Mouse (Mus musculus) spleen, adult 12 weeks (tissue): ENCODE results near the gene Slc38a5.

Experiments
- DNase-seq: peaks from one replicate; pipeline ENCODE4 v3.0.0; 2022; ENCODE audit warnings: low spot score

Slc38a5 gene

DNA sequence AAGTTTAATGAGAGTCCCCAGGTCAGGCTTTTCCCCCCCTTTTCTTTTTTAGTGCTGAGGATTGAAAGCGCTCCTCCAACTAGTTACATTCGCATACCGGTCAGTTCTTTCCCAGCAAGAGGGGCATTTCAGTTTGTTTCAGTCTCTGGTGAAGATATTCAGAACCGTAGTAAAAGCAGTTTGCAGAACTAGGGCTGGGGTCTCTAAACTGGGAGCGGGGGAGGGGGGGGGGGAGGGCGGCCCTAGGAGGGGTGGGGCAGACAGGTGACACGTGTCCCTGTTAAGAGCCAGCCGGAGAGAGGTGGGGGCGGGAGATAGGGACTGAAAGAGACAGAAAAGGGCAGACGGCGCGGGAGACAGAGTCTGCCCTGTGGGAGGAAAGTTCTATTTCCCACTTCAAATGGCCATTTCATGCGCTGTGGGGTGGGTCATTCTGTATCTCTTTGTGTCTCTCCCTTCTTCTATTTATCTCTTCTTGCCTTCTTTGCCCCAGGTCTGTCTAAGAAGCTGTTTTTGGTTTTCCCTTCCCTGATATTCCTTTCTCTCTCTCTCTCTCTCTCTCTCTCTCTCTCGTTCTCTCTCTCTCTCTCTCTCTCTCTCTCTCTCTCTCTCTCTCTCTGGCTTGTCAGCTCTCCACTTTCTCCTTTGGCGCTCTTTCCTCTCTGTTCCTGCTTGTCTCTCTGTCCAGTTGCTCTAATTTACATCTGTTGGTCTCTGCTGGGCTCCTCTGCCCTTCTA is at the start of gene Slc38a5:
Gene Slc38a5, plus strand, starts transcription at position 51 of the 738 bp plus-strand sequence.
- DNase-seq = no peak

DNA sequence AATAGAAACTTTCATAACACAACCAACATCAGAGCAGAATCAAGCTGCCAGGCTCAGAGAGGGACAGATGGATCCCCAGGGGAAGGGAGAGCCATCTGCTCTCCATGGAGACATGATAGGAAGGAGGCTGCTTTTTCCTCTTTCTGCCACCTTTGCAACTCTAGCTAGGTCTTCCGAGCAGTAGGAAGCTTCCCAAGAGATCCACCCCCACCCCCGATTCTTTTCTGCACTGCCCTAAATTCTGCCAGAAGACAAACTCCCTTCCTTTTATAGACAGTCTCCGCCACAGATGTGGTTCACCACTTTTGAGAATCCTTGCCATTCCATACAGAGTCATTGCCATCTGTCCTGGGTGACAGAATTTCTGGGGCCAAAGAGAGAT is 48.6 kb upstream of the Slc38a5 start:
- DNase-seq = no peak

DNA sequence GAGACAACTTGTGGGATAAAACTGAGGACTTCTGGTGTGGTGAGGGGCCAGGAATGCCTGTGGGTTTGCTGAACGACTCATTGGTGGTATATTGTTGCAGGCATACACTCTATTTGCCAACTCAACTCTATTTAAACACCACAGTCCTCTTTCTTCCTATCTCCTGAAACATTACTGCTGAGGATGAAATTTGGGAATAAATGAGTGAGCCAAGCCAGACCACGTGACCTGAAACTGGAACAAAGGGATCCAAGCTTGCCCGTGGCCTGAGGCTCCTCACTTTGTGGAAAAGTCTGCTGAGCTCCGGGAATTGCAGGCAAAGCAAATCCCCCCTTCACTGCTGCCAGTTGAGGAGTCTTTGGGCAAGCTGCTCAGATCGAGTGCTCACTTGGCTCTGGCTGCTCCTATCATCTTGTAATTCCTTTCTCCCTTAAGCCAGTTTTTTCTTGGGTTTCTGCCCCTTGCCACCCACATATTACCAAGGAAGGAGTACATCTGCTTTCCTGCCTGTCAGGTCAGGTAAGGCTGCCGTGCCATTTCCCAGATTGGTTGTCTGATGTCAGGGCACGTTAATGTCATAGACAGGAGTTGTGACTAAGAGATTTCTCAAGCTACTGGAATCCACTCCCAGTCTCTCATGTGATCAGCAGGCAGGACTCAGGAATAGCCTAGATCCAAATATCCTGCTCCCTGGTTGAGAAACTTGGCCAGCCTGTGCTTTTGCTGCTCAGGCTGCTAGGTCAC is 48.1 kb upstream of the Slc38a5 start:
- DNase-seq = no peak

DNA sequence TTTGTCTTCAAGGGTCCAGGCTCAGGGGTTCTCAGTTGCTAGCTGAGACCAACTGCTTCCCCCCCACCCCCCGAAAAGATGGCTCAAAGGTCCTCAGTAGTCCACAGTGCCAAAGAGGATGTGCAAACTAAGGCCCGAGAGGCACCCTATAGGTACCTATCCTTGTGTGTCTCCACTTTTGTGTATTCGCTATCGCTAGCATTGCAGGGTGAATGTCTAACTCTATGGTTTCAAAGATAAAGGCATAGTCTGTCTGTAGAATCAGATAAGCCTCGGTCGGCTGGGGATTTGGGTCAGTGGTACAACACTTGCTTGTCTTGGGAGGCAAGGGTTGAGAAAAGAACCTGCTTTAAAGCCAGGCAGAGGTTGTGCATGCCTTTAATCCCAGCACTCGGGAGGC is 47.5 kb upstream of the Slc38a5 start:
- no peak for DNase-seq

DNA sequence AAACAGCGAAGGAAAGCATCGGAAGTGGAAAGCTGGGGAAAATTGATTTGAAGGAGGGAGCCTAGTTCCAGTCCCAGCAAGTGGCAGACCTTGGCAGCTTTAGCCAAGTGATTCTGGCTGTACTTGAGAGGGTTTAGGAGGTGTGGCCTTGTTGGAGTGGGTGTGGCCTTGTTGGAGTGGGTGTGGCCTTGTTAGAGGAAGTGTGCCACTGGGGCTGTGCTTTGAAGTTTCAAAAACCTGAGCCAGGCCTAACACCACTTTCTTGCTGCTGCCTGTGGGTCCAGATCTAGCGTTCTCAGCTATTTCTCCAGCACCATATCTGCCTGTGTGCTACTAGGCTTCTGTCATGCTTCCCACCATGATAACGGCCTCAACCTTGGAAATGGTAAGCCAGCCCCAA is 40.7 kb upstream of the Slc38a5 start:
- no peak for DNase-seq

DNA sequence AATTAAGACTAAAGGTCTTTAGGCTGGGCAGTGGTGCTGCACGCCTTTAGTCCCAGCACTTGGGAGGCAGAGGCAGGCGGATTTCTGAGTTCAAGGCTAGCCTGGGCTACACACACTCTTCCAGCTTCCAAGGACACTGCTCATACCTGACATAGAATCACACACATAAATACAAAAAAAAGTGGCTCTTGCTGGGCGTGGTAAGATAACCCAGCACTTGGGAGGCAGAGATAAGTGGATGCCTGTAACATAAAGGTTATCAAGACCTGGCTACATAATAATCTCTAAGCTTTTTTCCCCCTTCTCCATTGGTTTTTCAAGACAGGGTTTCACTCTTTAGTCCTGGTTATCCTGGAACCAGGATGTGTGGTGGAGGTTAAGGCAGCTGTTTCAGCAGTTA is 37.3 kb upstream of the Slc38a5 start:
- DNase-seq = no peak

DNA sequence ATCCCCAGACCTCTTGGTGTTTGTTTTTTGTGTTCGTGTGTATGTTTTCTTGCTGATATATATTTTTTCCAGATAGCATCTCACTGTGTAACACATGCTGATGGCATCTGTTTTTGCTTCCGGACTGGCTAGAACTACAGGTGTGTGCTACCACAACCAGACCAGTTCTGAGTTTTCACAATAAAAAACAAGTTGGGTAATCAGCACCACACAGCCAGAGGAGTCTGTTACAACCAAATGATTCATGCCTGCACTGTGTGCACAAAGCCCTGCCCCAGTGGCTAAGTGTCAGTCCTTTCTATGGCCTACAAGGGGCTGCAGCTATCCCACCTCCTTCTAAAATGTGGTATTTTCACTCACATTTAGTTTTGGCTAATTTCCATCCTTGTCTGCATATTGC is 34.2 kb upstream of the Slc38a5 start:
- no peak for DNase-seq

DNA sequence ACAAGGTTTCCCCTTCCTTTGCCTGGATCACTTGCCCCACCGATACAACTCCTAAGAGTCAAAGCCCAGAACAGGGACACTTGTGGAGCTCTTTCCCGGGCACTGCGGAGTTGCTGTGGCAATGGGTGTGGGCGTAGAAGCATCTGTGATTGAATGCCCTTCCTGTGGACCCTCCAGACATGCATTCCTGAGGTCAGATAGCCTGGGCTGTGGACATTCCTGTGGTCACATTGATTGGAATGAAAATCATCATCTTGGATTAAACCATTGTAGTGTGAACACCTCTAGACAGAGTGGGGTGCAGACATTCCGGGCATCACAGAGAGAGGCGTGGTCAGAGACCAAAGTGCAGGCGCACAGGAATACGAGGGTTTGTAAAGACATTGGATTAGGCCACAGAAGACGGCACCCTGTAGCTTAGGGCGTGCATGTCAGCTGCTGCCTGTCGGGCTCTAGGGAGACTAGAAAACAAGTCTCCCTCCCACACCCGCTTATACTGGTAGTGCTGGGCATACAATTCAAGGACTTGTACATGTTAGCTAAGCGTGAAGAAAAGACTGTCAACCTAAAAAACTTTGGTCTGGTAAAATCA is 32.0 kb upstream of the Slc38a5 start:
- DNase-seq = no peak

DNA sequence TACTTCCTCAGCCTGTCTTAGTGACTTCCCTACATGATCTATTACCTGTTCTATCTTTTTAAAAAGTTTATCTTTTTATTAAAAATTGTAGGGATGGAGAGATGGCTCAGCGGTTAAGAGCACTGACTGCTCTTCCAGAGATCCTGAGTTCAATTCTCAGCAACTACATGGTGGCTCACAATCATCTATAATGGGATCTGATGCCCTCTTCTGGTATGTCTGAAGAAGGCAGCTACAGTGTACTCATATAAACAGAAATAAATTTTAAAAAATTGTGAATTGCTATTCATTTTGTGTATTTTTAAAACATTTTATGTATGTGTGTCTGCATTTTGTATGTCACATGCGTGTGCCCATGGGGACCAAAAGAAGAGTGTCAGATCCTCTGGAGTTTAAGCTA is 23.3 kb upstream of the Slc38a5 start:
- no peak for DNase-seq

DNA sequence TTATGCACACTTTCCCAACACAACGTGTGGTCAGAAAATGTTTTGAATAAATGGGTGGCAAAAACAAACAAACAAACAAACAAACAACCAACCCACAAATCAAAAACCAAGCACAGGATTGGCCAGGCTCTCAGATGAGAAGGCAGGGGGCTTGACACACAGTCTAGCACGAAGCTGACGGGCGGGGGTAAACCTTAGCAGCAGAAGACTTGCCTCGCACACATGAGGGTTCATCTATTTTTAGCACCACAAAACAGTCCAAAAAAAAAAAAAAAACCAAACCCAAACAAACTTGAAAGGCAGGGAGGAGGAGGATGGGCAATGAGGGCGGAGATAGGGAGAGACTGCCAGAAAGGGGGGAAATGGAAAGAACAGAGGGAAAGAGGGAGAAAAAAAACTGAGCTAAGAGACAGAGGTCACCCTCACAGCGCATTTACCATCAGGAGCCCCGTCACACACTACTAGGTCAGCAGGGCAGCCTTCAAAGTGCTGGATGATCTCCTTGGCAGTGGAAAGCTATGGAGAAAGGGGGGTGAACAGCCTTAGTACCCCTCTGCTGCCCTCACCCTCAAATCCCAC is 22.3 kb upstream of the Slc38a5 start:
- DNase-seq = no peak

DNA sequence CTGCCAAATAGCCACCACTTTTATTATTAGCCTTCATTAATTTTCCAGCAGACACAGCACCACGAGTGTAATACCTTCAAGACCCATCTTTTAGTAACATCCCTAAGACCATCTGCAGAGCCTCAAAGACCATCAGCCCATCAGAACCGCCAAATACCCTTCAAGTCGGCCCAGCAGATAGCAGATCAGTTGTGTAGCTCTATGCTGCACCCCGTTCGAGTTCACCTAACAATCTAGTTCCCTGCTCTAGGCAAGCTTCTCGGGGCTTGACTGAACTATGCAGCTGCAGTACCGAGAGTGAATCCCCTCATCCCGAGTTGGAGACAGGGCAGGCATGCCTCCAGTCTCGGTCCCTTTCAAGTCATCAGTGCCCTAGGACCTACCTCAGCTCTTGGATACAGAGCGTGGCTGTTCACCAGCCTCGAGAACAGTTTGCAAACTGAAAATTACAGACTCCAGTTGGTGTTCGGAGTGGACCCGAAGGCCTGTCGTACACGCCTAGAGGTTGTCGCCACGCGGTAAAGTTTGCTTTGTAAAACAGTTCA is 19.1 kb upstream of the Slc38a5 start:
- peak; percentile 9 for DNase-seq

DNA sequence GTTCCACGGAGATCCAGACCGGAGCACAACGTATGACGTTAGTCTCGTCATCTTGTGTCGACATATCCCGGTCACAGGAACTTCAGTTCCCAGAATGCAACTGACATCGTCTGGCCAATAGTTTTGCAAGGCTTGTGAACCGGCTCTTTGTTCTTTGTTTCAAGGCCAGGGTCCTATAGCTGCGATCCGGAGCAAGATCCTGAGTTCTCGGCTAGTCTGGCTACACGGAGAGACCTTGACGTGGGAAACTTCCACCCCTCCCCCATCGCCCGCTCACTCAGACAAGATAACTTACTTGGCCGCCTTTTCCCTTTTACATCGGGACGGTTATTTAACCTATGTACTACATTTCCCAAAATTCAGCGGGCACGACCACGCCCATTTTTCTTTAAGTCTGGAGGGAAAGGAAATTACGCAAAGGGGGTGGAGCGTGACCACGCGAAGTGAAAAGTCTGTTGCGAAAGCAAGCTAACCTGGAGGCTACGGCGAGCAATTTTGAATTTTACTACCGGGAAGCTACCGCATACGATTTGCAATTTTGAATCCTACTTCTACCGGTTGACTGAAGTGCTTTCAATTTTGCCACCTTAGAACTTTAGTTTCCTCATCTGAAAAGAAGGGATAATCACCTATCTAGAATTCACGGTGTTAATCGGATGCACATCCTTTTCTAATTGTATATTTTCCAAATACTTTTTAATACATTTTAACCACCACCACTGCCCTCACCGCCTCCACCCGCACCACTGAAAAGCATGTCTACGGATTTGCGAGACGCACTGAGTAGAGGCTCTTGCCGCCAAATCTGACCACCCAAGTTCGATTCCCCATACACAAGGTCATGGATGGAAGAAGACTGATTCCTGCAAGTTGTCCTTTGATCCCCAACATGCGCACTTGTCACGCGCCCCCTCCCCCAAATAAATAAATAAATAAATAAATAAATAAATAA is 18.3 kb upstream of the Slc38a5 start, which contains the start of gene Ftsj1:
Gene Ftsj1, minus strand, starts transcription at position 73 of the 952 bp plus-strand sequence.
- DNase-seq = peak; percentile 80

DNA sequence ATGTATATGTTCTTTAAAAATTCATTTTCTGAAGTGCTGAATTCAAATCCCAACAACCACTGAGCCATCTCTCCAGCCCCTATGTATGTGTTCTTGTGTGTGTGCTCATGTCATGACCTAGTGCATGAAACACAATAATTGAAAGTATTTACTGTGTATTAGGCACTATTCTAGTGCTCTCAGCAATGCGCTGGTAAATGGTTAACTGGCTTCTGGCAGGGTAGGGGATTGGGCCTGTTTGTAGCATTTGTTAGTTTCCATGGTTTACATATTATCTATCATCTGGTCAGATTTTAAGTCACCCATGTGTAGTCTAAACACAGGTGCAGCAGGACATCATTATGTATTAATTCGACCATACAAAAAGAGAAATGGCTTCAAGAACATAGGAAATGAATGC is 17.2 kb upstream of the Slc38a5 start:
- no peak for DNase-seq

DNA sequence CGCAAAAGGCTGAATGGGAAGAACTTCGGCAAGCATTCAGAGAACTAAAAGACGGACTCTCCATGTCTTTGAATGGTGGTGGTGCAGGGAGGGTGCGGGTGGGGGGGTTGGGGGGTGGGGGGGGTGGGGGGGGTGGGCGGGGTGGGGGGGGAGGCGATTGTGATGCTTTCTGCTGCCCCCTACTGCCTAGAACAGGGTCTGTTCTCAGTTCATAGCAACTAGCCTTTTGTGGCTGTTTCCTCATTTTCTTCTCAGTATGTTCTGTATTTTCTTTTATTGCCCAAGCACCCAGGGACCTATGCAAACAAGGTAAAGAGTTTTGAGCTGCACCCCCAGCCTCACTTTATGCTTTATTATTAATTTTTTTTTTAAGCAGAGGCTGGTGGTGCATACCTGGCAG is 15.1 kb upstream of the Slc38a5 start:
- DNase-seq = no peak

DNA sequence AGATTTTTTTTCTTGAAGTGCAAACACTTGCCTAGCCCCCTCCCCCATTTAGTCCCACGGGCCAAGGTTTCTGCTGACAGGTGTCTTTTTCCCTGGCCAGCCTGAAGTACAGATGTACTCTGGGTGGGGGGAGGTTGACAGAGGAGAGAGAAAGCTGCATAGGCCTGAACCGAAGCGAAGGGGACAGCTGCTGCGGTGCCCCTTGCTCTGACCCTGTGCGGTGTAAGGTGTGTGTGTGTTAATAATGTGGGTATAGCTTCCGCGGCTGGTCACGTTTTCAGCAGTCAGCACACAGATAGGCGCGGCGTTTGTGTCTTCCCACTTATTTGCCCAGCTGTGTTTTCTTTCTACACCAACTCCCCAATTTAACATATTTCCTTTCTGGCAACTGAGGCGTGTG is 11.5 kb upstream of the Slc38a5 start:
- DNase-seq = no peak

DNA sequence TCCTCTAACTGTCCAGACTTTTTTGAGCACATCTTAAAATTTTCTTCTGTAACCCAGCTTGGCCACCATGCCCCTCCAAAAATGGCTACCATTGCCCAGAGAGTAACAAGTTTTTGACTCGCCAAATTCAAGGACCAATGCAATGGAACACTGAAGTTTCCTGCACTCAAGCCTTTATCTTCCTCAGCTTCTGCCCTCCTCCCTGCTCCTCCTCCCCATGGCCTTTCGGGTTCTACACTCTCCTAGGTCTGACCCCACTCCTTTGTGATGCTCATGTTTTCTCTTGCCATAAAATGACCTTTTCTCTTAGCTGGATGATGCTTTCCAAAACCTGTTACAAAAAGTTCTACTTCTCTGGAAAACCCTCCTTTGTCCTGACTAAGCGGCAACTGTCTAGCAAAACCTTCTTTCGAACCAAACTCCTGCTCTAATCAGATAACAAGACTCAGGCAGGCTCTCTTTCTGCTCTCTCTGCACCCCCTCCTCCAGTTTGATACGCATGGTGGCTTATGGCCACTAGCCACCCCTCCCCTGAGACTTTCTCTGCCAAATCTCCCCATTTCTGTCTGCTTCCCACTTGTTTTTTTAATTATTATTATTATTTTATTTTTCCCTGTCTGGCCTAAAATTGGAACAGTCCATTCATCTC is 7.7 kb upstream of the Slc38a5 start:
- DNase-seq = no peak

DNA sequence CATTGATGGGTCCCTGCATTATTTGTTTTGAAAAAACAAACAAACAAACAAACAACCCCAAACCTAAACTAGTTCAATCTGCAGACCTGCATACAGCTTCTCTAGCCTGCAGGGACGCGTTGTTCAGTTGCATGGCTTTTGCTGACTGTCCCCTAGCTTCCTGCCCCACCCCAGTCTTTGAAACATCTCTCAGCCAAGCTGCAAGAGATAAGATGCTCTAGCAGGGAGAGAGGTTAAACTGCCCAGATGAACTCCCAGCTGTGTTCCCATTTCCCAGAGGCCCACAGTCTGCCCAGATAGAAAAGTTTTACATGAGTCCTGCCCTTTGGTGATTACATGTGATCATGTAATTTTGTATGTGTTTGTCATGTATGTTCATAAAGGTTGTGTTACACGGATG is 6.7 kb upstream of the Slc38a5 start:
- DNase-seq = no peak

DNA sequence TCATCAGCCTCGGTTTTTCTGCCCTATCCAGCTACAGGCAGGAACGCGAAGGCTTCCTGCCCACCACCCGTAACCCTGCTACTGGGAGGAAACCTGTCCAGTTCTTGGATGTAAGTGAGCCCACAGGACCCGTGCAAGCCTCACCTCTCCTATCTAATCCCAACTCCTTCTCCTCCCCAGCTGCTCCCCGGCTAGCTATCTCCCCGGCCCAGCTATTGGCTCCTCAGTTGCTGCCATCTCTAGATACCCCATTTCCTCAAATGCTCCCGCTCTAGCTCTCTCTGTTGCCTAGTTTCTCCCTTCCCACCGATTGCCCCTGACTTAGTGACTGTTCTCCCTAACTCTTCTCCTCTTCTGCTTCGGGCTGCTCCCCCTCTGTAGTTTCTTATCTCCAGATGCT is 1.1 kb downstream of the Slc38a5 start:
- peak; percentile 51 for DNase-seq

DNA sequence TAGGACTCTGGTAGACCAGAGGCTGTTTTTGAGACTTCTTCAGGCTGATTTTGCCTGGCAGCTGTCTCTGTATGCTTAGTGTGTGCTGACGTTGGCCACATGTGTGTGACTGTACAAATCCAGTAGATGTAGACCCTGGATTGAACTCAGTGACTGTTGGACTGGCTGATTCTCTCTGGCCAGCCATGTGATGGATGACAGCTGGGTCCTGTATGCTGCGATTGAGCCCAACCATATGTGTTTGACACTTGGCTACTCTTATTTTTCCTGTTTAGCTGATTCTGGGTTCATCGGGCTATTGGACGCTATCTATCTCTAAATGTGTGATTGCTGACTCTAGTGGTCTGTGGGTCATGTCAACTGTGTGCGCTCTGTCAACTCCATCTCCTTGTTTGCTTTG is 3.1 kb downstream of the Slc38a5 start:
- DNase-seq = no peak

DNA sequence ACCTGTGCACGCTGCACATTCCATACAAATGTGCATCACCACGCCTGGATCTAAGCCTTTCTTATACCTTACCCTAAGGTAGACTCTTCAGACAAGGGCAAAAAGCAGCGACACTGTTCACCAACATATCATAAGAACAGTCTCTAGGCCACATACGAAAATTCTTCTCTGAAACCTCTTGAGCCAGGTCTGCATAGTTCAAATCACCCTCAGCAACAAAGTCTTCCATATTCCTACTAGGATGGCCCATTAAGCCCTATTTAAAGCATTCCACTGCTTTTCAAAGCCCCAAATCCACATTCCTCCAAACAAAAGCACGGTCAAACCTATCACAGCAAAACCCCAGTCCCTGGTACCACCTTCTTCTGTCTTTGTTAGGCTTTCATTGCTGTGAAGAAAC is 17.7 kb downstream of the Slc38a5 start:
- no peak for DNase-seq

DNA sequence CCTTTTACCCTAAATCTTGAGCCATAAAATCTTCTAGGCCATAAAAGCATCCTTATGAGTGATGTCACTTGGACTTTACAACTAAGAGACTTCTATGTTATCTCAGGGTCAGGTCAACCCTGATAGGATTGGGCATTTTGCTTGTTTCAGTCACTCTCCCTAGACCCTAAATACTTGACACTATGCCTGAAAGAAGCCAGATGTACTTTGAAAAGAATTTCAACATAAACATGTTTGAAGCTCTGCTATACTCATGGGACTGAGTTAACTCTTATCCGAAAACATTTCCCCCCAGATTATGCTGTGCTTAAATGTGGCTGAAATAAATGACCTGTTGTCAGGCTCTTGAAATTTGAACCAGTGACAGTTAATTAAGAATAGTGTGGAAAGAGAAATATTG is 38.4 kb downstream of the Slc38a5 start:
- DNase-seq = no peak
